Mouse (Mus musculus) thymus, adult 2 months (tissue): ENCODE data around the gene Gfi1. TPM values are rescaled to one million over a fixed set of nuclear protein-coding genes. Genes with fewer than 3 reads are reported as not detected.

Experiments used
- DNase-seq: peaks from one replicate; pipeline ENCODE4 v3.0.0; 2021
- H3K27ac ChIP-seq: fragments of 200-500 bp; 2 replicates; pipeline ENCODE4 v1.5.1; 2012; ENCODE audit warnings: low read length, control low read depth; ENCODE audit not compliant: control insufficient read depth, insufficient read depth
- H3K27me3 ChIP-seq: fragments of 200-500 bp; 2 replicates; pipeline ENCODE4 v1.6.1; 2012; ENCODE audit warnings: mild to moderate bottlenecking, low read length, moderate library complexity, mixed read lengths; ENCODE audit not compliant: control insufficient read depth, insufficient read depth
- H3K36me3 ChIP-seq: fragments of 200-500 bp; 2 replicates; pipeline ENCODE4 v1.6.1; 2012; ENCODE audit warnings: mild to moderate bottlenecking, low read length, moderate library complexity; ENCODE audit not compliant: control insufficient read depth, insufficient read depth
- H3K4me1 ChIP-seq: fragments of 200-500 bp; replicated peaks from 2 replicates; pipeline ENCODE4 v1.6.1; 2012; ENCODE audit warnings: low read length; ENCODE audit not compliant: control insufficient read depth, insufficient read depth
- H3K4me3 ChIP-seq: fragments of 200-500 bp; 2 replicates; pipeline ENCODE4 v1.5.1; 2012; ENCODE audit warnings: mild to moderate bottlenecking, low read length, control low read depth, moderate library complexity; ENCODE audit not compliant: control insufficient read depth, insufficient read depth
- CTCF ChIP-seq: fragments of 200-500 bp; IDR thresholded peaks from 2 replicates; pipeline ENCODE4 v1.5.1; 2012; ENCODE audit warnings: mild to moderate bottlenecking, control low read depth, low read length, moderate library complexity, borderline replicate concordance; ENCODE audit not compliant: control insufficient read depth, poor library complexity, insufficient read depth; ENCODE audit errors: extremely low read depth
- POLR2A ChIP-seq: fragments of 200-500 bp; IDR thresholded peaks from 2 replicates; pipeline ENCODE4 v1.6.1; 2012; ENCODE audit warnings: mild to moderate bottlenecking, low read length, control low read depth, moderate library complexity; ENCODE audit not compliant: control insufficient read depth, poor library complexity, insufficient read depth; ENCODE audit errors: extremely low read depth
- WGBS: fragments of 180-500 bp; shearing (Covaris S2); methylation state at CpG from one replicate; pipeline ENCODE4 v1.1.7; 2018; 5-methylcytosine and 5-hydroxymethylcytosine counted together
- polyA plus RNA-seq: library from polyadenylated mRNA; depleted of rRNA; stranded (reverse); fragments of >200 nt; gene quantifications from 2 replicates; pipeline ENCODE4 v1.2.3, GENCODE M21; 2012

Gene Gfi1
- polyA plus RNA-seq, 1 experiment, result 191 TPM

DNA sequence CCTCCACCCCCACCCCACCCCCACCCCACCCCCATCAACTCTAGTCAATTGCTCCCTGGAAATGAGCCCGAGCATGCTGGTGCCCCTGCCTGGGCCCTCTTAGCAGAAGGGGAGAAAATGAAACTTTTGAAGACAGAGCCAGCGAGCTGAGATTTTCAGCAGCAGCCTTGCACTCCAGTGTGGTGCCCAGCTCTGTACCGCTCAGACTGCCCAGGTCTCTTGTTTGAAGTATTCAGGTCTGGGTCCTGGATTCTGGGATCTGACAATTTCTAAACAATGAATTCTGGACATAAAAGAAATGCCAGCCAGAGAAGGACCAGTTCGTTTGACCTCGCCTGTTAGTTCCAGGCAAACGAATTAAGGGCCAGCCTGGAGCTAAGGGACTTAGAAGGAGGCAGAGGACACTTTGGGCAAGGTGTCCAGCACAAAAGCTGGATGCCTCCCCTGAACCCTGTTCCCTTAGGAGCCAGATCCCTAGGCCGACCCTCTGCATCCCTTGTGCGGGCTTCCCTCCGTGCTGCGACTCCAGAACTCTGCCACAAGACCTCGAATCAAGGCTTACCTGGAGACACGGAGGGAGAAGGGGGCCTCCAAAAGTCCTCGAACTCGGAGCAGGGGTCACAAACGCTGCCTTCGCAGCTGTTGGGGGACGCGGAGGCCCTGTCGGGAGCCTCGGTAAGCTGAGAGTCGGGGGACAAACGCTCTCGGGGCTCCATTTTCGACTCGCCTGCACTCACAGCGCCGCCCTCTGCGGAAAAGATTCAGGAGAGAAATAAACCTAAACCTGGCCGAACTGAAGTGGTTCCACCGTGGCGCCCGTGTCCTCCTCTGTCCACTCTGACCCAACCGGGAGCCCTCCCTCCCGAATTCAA, 2.9 kb downstream of the Gfi1 start:
- H3K27ac ChIP-seq, result peak overlapping the region; percentile 86
- peak overlapping the region; percentile 78 for H3K4me3 ChIP-seq
- peaks cover 24% of the 10 kb centered on the region for H3K36me3 ChIP-seq
- H3K4me1 ChIP-seq, result peaks cover 31% of the 10 kb centered on the region
- TF ChIP-seq CTCF (peak; percentile 15; the same call in 1 of the 2 replicates), POLR2A (no peak)
- no peaks in the 10 kb centered on the region for H3K27me3 ChIP-seq
- peak; percentile 68 for DNase-seq
- WGBS, result 14% methylated on average over 34 of the region's 34 CpGs

GRCm38 (mm10) chr5:107721638-107722011, 4.2 kb downstream of the Gfi1 start:
- TF ChIP-seq CTCF (no peak), POLR2A (no peak)
- Histone ChIP-seq H3K27ac (no peak overlapping the region), H3K4me1 (peaks cover 37% of the 10 kb centered on the region), H3K36me3 (peaks cover 32% of the 10 kb centered on the region), H3K27me3 (no peaks in the 10 kb centered on the region), H3K4me3 (no peak overlapping the region)
- DNase-seq, result no peak
- WGBS, result 92% methylated on average over 33 of the region's 33 CpGs

GRCm38 (mm10) chr5:107720991-107721637, 4.7 kb downstream of the Gfi1 start:
- Histone ChIP-seq H3K27me3 (no peaks in the 10 kb centered on the region), H3K27ac (peak overlapping the region; percentile 83), H3K36me3 (peaks cover 37% of the 10 kb centered on the region), H3K4me1 (peaks cover 36% of the 10 kb centered on the region), H3K4me3 (no peak overlapping the region)
- WGBS, result 95% methylated on average over 58 of the region's 58 CpGs
- TF ChIP-seq POLR2A (no peak), CTCF (no peak)
- no peak for DNase-seq

GRCm38 (mm10) chr5:107720511-107720910, 5.3 kb downstream of the Gfi1 start:
- DNase-seq, result no peak
- WGBS, result 93% methylated on average over 5 of the region's 5 CpGs
- no peaks in the 10 kb centered on the region for H3K27me3 ChIP-seq

GRCm38 (mm10) chr5:107719786-107720185, 6.0 kb downstream of the Gfi1 start:
- WGBS, result 80% methylated on average over 1 of the region's 1 CpGs

More at GRCm38 (mm10) chr5:107720511-107720910, 5.3 kb downstream of the Gfi1 start:
- peak overlapping the region; percentile 24; the same call in 1 of the 2 replicates for H3K4me3 ChIP-seq
- peaks cover 36% of the 10 kb centered on the region for H3K4me1 ChIP-seq
- peak overlapping the region; percentile 83 for H3K27ac ChIP-seq
- TF ChIP-seq CTCF (no peak), POLR2A (no peak)
- peaks cover 37% of the 10 kb centered on the region for H3K36me3 ChIP-seq

GRCm38 (mm10) chr5:107719209-107719608, 6.6 kb downstream of the Gfi1 start:
- no peak for DNase-seq
- H3K27ac ChIP-seq, result no peak overlapping the region; the same call in 1 of the 2 replicates
- H3K27me3 ChIP-seq, result no peaks in the 10 kb centered on the region
- H3K4me1 ChIP-seq, result peaks cover 45% of the 10 kb centered on the region
- no peak overlapping the region for H3K4me3 ChIP-seq
- 25% methylated on average over 3 of the region's 3 CpGs for WGBS
- H3K36me3 ChIP-seq, result peaks cover 37% of the 10 kb centered on the region
- no peak for TF ChIP-seq POLR2A
- no peak for TF ChIP-seq CTCF

More at GRCm38 (mm10) chr5:107719786-107720185, 6.0 kb downstream of the Gfi1 start:
- peaks cover 39% of the 10 kb centered on the region for H3K4me1 ChIP-seq
- TF ChIP-seq POLR2A, result no peak
- no peak for TF ChIP-seq CTCF
- H3K27me3 ChIP-seq, result no peaks in the 10 kb centered on the region
- peak overlapping the region; percentile 24 for H3K4me3 ChIP-seq
- DNase-seq, result no peak
- peak overlapping the region; percentile 83 for H3K27ac ChIP-seq
- peaks cover 37% of the 10 kb centered on the region for H3K36me3 ChIP-seq
